22 mouse cellular contexts compared by ENCODE assay signal in the genomic region with DNA sequence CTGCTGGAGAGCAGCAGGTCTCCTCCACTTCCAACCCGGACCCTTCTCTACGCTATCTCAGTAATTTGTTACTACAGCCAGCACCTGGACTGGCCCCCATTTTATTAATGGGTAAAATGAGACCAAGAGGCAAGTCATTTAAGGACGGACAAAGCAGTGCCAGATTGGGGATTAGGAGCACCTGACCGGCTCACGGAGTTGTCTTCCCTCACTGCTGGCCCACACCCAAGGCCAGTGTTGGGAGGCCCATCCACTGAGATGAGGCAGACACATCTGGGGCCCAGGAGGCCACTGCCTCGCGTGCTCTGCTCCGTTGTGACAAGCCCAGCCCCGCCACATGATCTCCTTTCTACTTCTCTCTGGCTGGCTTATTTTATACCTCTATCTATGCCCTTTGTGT. TPM values are rescaled to one million over a fixed set of nuclear protein-coding genes. Genes with fewer than 3 reads are reported as not detected.
"Had no signal": no experiment of that assay in that cellular context is flagged by ENCODE, and none has a peak within 500 bp of the region (broad histone marks: within the 10 kb centered on the region; RNA-seq: fewer than 3 reads in every experiment).

No protein-coding gene starts in this region.

- DNase-seq: kidney, postnatal 4 days; liver; liver, embryonic 13.5 days; liver, postnatal 0 days; lung, postnatal 14 days; retina, postnatal 1 day; right cerebral cortex, postnatal 4 days; thymus, adult 2 months; thymus, postnatal 25 days had no signal

- H3K4me1 ChIP-seq: limb, embryonic 12.5 days; liver, embryonic 13.5 days; lung, embryonic 15.5 days; midbrain, embryonic 15.5 days; neural tube, embryonic 13.5 days; stomach, embryonic 15.5 days had no signal

- ATAC-seq: liver, postnatal 0 days; midbrain, embryonic 15.5 days had no signal

- H3K4me2 ChIP-seq: limb, embryonic 12.5 days; liver, embryonic 13.5 days; lung, embryonic 15.5 days; midbrain, embryonic 11.5 days; midbrain, embryonic 15.5 days; neural tube, embryonic 13.5 days; stomach, embryonic 15.5 days had no signal

- H3K9me3 ChIP-seq: limb, embryonic 12.5 days; liver, embryonic 13.5 days; lung, embryonic 15.5 days; megakaryocyte, embryonic 14.5 days; midbrain, embryonic 15.5 days; neural tube, embryonic 13.5 days; stomach, embryonic 15.5 days had no signal

- H3K4me3 ChIP-seq: layer of hippocampus, adult 2 months; limb, embryonic 12.5 days; liver, embryonic 13.5 days; lung, embryonic 15.5 days; midbrain, embryonic 15.5 days; neural tube, embryonic 13.5 days; stomach, embryonic 15.5 days had no signal

- H3K27me3 ChIP-seq: limb, embryonic 12.5 days; liver, embryonic 13.5 days; lung, embryonic 15.5 days; megakaryocyte, embryonic 14.5 days; midbrain, embryonic 15.5 days; neural tube, embryonic 13.5 days; stomach, embryonic 15.5 days had no signal

- H3K27ac ChIP-seq: layer of hippocampus, adult 2 months; limb, embryonic 12.5 days; liver, embryonic 13.5 days; lung, embryonic 15.5 days; macrophage; midbrain, embryonic 15.5 days; neural tube, embryonic 13.5 days; stomach, embryonic 15.5 days had no signal

- H3K9ac ChIP-seq: limb, embryonic 12.5 days; liver, embryonic 13.5 days; liver, postnatal 0 days; lung, embryonic 15.5 days; midbrain, embryonic 15.5 days; neural tube, embryonic 13.5 days; stomach, embryonic 15.5 days had no signal

RNA-seq across cellular contexts. Expression of gene Dyrk4, which starts 41.8 kb away (rescaled TPM):
- polyA plus RNA-seq: limb, embryonic 12.5 days; liver, embryonic 13.5 days; macrophage; midbrain, embryonic 15.5 days; stomach, embryonic 15.5 days had no signal

RNA-seq across cellular contexts. Expression of gene Fgf6, which starts 52.0 kb away (rescaled TPM):
- total RNA-seq: layer of hippocampus, adult 2 months; layer of hippocampus, postnatal 10 days; left cerebral cortex, postnatal 36 days had no signal
- polyA plus RNA-seq: liver, postnatal 0 days; lung, embryonic 15.5 days; macrophage; midbrain, embryonic 11.5 days; midbrain, embryonic 15.5 days; neural tube, embryonic 13.5 days; spleen, adult 2 months; stomach, embryonic 15.5 days; urinary bladder, adult 2 months had no signal
